Mouse (Mus musculus): ENCODE measurements around the gene Btbd11. TPM values are rescaled to one million over a fixed set of nuclear protein-coding genes. Genes with fewer than 3 reads are reported as not detected.

Gene Btbd11
- total and polyA plus RNA-seq, 3 experiments: 10.1 to 18.5 (median 15.4) TPM

DNA sequence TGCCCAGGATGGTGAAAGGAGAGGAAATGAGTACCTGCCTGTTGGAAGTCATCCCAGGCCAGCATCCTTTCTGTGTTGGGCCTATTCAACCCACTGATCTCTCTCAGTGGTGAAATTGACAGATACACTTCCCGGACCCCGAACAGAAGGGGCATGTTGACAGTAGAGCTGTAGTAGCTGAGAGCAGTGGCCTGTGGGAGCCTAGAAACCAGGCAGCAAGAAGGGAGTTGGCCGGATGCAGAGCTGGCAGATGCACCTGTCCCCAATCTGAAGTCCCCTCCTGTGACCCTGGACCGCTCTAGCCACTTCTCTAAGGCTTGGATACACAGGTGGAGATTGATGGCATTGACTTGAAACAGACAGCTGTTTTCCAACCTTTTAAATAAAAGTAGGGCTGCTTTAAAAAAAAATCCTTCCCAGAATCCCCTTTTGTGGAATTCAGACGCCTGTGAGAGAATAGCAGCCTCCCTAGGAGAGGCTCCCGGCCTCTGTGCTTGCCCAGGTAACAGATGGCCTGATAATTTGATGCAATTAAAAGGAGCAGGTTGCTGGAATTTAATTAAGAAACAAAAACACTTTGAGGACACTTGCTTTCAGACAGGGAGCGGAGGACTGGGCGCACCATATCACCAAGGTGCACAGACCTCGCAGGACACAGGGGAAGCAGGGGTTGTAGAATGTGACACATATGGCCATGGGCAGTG, 89.2 kb downstream of the Btbd11 start:
- no peaks in the 10 kb centered on the region for H3K79me2 ChIP-seq (replicated peaks; ENCODE audit: control insufficient read depth, extremely low read depth, insufficient read depth, poor library complexity, severe bottlenecking)
- no peaks in the 10 kb centered on the region for H3K27me3 ChIP-seq (replicated peaks)
- no peak overlapping the region for H3K4me3 ChIP-seq (replicated peaks in 1 of 3; ENCODE audit: low read depth in 2 of 3, low read length in 2 of 3, poor library complexity in 1 of 3)
- H3K9me3 ChIP-seq (replicated peaks; ENCODE audit: low read length): no peaks in the 10 kb centered on the region
- H3K4me2 ChIP-seq (ENCODE audit: insufficient read depth, low read depth, poor library complexity, severe bottlenecking): no peak overlapping the region
- H3K27ac ChIP-seq (ENCODE audit: insufficient read depth, low read depth): no peak overlapping the region
- DNase-seq (ENCODE audit: extremely low read depth): no peak
- dilution Hi-C loops (cut with MboI; ENCODE audit: extremely low pct_ligation_motif_present, extremely low pct_unique_long_range_greater_than_20kb, low sequenced_read_pairs): no loop called here
- no peak overlapping the region for H3K9ac ChIP-seq (ENCODE audit: insufficient read depth, low read depth)
- TF ChIP-seq CTCF (conservative IDR thresholded peaks at IDR 0.05 in 1 of 2, IDR thresholded peaks at IDR 0.05 in 1 of 2; ENCODE audit: low read depth in 2 of 2, low read length in 2 of 2): no peak
- TF ChIP-seq NELFE (IDR thresholded peaks at IDR 0.05; ENCODE audit: low read depth, low read length): no peak
- TF ChIP-seq JUN (IDR thresholded peaks at IDR 0.05; ENCODE audit: insufficient read depth, low read depth, low read length): no peak
- no peak for TF ChIP-seq TCF12 (IDR thresholded peaks at IDR 0.05; ENCODE audit: low read depth, low read length)
- TF ChIP-seq RCOR1 (conservative IDR thresholded peaks at IDR 0.05; ENCODE audit: low read depth, low read length): no peak
- no peak for TF ChIP-seq E2F4 (IDR thresholded peaks at IDR 0.05; ENCODE audit: insufficient replicate concordance, low read depth, low read length)
- no peak for TF ChIP-seq IRF4 (IDR thresholded peaks at IDR 0.05; ENCODE audit: low read depth, low read length)
- TF ChIP-seq TBP (conservative IDR thresholded peaks at IDR 0.05; ENCODE audit: low read depth, low read length): no peak
- no peak for TF ChIP-seq MAX (IDR thresholded peaks at IDR 0.05; ENCODE audit: low read length)
- no peak for TF ChIP-seq MXI1 (IDR thresholded peaks at IDR 0.05; ENCODE audit: low read depth, low read length)
- TF ChIP-seq SMC3 (IDR thresholded peaks at IDR 0.05; ENCODE audit: low read depth, low read length): no peak
- in situ Hi-C loops (cut with MboI; ENCODE audit: low pct_ligation_motif_present, low pct_unique_long_range_greater_than_20kb, low sequenced_read_pairs): no loop called here
- peaks cover 0 to 41% of the 10 kb centered on the region in 2 experiments for H3K36me3 ChIP-seq (replicated peaks in 1 of 2; ENCODE audit: control insufficient read depth in 1 of 2, insufficient read depth in 1 of 2, low read length in 1 of 2)
- H3K4me1 ChIP-seq (ENCODE audit: control insufficient read depth in 1 of 2, insufficient read depth in 2 of 2): peaks cover 0 to 23% of the 10 kb centered on the region in 2 experiments; a peak in 3 of 4 replicates

DNA sequence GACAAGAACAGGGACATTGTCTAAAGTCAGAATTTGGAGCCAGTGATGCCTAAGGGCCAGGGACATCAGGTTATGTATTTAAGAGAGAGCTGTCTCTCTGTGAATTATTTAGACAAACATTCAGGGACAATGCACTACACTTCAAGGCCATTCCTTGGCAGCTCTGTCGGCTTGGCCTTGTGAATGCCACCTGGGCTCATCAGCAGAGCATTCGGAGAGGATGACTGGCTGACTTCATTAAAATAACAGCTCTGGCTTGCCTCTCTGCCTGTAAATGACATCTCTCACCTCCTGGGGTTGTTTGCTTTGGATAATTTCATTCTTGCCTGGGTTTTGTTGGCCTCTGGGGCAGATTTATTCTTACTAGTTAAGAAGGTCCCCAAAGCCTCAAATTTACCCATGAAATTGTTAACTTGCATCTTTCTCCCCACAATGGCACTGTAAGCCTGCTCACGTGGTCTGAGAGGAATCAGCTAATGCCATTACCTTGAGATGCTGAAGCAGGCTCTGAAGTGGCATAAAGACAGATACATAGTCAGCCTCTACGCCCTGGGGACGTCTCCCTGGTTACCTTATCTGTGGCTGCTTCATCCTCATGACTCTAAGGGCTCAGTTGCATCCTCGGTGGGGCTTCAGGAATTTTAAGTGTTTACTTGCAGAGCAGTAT, 93.5 kb downstream of the Btbd11 start:
- TF ChIP-seq POLR2A (IDR thresholded peaks at IDR 0.05; ENCODE audit: low read depth, low read length) (no peak), NELFE (IDR thresholded peaks at IDR 0.05; ENCODE audit: low read depth, low read length) (no peak), GABPA (IDR thresholded peaks at IDR 0.05; ENCODE audit: insufficient replicate concordance, low read depth, low read length) (no peak), BHLHE40 (IDR thresholded peaks at IDR 0.05; ENCODE audit: low read depth, low read length) (no peak), KAT2A (IDR thresholded peaks at IDR 0.05; ENCODE audit: insufficient replicate concordance, low read length) (no peak), MAX (IDR thresholded peaks at IDR 0.05; ENCODE audit: low read length) (no peak), ETS1 (conservative IDR thresholded peaks at IDR 0.05; ENCODE audit: low read depth, low read length) (no peak), MYC (IDR thresholded peaks at IDR 0.05; ENCODE audit: low read depth, low read length) (no peak), ZC3H11A (IDR thresholded peaks at IDR 0.05; ENCODE audit: low read depth, low read length) (no peak), ZKSCAN1 (IDR thresholded peaks at IDR 0.05; ENCODE audit: borderline replicate concordance, low read depth, low read length) (no peak), HCFC1 (IDR thresholded peaks at IDR 0.05; ENCODE audit: low read depth, low read length) (no peak)
- DNase-seq (ENCODE audit: extremely low read depth): no peak
- dilution Hi-C loops (cut with MboI; ENCODE audit: extremely low pct_ligation_motif_present, extremely low pct_unique_long_range_greater_than_20kb, low sequenced_read_pairs) (no loop called here), in situ Hi-C loops (cut with MboI; ENCODE audit: low pct_ligation_motif_present, low pct_unique_long_range_greater_than_20kb, low sequenced_read_pairs) (no loop called here)
- Histone ChIP-seq H3K27ac (ENCODE audit: insufficient read depth, low read depth) (no peak overlapping the region), H3K79me2 (replicated peaks; ENCODE audit: control insufficient read depth, extremely low read depth, insufficient read depth, poor library complexity, severe bottlenecking) (no peaks in the 10 kb centered on the region), H3K4me1 (ENCODE audit: control insufficient read depth in 1 of 2, insufficient read depth in 2 of 2) (peaks cover 0 to 27% of the 10 kb centered on the region in 2 experiments; a peak in 3 of 4 replicates), H3K4me2 (ENCODE audit: insufficient read depth, low read depth, poor library complexity, severe bottlenecking) (no peak overlapping the region), H3K27me3 (replicated peaks) (no peaks in the 10 kb centered on the region), H3K36me3 (replicated peaks in 1 of 2; ENCODE audit: control insufficient read depth in 1 of 2, insufficient read depth in 1 of 2, low read length in 1 of 2) (peaks cover 0 to 23% of the 10 kb centered on the region in 2 experiments), H3K4me3 (replicated peaks in 1 of 3; ENCODE audit: low read depth in 2 of 3, low read length in 2 of 3, poor library complexity in 1 of 3) (no peak overlapping the region), H3K9ac (ENCODE audit: insufficient read depth, low read depth) (no peak overlapping the region), H3K9me3 (replicated peaks; ENCODE audit: low read length) (no peaks in the 10 kb centered on the region)

Data from CH12.LX (cell line).